Mouse (Mus musculus) testis, adult 2 months (tissue): ENCODE measurements around the gene Lzts2. TPM values are rescaled to one million over a fixed set of nuclear protein-coding genes. Genes with fewer than 3 reads are reported as not detected.

ENCODE experiments used
- H3K27ac ChIP-seq: fragments of 200-500 bp; 2 replicates; pipeline ENCODE4 v1.5.1; 2012; ENCODE audit warnings: low read depth, low read length; ENCODE audit not compliant: control insufficient read depth, insufficient read depth
- H3K27me3 ChIP-seq: fragments of 200-500 bp; 2 replicates; pipeline ENCODE4 v1.6.1; 2012; ENCODE audit warnings: mild to moderate bottlenecking, low read length, moderate library complexity; ENCODE audit not compliant: control insufficient read depth, insufficient read depth
- H3K36me3 ChIP-seq: fragments of 200-500 bp; 2 replicates; pipeline ENCODE4 v1.6.1; 2012; ENCODE audit warnings: mild to moderate bottlenecking, low read length; ENCODE audit not compliant: control insufficient read depth, insufficient read depth
- H3K4me1 ChIP-seq: fragments of 200-500 bp; 2 replicates; pipeline ENCODE4 v1.6.1; 2012; ENCODE audit warnings: low read length; ENCODE audit not compliant: control insufficient read depth, insufficient read depth
- H3K4me3 ChIP-seq: fragments of 200-500 bp; 2 replicates; pipeline ENCODE4 v1.5.1; 2012; ENCODE audit warnings: low read depth, mild to moderate bottlenecking, low read length, moderate library complexity, mixed read lengths; ENCODE audit not compliant: control insufficient read depth
- CTCF ChIP-seq: fragments of 200-500 bp; IDR thresholded peaks from 2 replicates; pipeline ENCODE4 v1.5.1; 2012; ENCODE audit warnings: low read depth, mild to moderate bottlenecking, inconsistent platforms, low read length, moderate library complexity; ENCODE audit not compliant: control insufficient read depth, insufficient read depth, insufficient replicate concordance
- POLR2A ChIP-seq: fragments of 200-500 bp; IDR thresholded peaks from 2 replicates; pipeline ENCODE4 v1.6.1; 2012; ENCODE audit warnings: low read depth, mild to moderate bottlenecking, inconsistent platforms, low read length, moderate library complexity; ENCODE audit not compliant: control insufficient read depth
- polyA plus RNA-seq: library from polyadenylated mRNA; depleted of rRNA; stranded (reverse); fragments of >200 nt; gene quantifications from 2 replicates; pipeline ENCODE4 v1.2.3, GENCODE M21; 2012; rRNA removed

Lzts2 gene
- polyA plus RNA-seq, 1 experiment = 36.2 TPM

- Histone ChIP-seq H3K36me3 (no peaks in the 10 kb centered on the region), H3K4me1 (peaks cover 40% of the 10 kb centered on the region), H3K27me3 (no peaks in the 10 kb centered on the region), H3K4me3 (peak overlapping the region; percentile 95), H3K27ac (peak overlapping the region; percentile 79)
- TF ChIP-seq CTCF (no peak), POLR2A (no peak)
Measured at GRCm38 (mm10) chr19:45075323-45076035, 61.3 kb downstream of the Lzts2 start.

GRCm38 (mm10) chr19:45076036-45076575 lies 61.9 kb downstream of the Lzts2 start:
- Histone ChIP-seq H3K4me1 (peaks cover 41% of the 10 kb centered on the region), H3K27ac (no peak overlapping the region), H3K4me3 (no peak overlapping the region), H3K36me3 (no peaks in the 10 kb centered on the region), H3K27me3 (peaks cover 2% of the 10 kb centered on the region; the same call in 1 of the 2 replicates)
- no peak for TF ChIP-seq CTCF
- TF ChIP-seq POLR2A = no peak

Other genes with a start within 250 kb of the Lzts2 start
- gene Slf2, start 83.3 kb upstream of the Lzts2 start, polyA plus RNA-seq = 21.5 and 23.4 TPM in 2 replicates
- gene Sema4g, start 25.3 kb upstream of the Lzts2 start, polyA plus RNA-seq = 11.2 and 12.5 TPM in 2 replicates
- 5.2 and 6.2 TPM in 2 replicates for gene Twnk, start 8.8 kb upstream of the Lzts2 start, polyA plus RNA-seq
- gene Mrpl43, start 8.0 kb upstream of the Lzts2 start, polyA plus RNA-seq = 43.4 and 46.8 TPM in 2 replicates
- gene Pdzd7, start 31.3 kb downstream of the Lzts2 start, polyA plus RNA-seq = 1.0 and 1.1 TPM in 2 replicates
- gene Sfxn3, start 33.1 kb downstream of the Lzts2 start, polyA plus RNA-seq = 16.3 and 20.7 TPM in 2 replicates
- gene Kazald1, start 60.8 kb downstream of the Lzts2 start, polyA plus RNA-seq = 5.3 and 6.1 TPM in 2 replicates
- gene Tlx1, start 136.3 kb downstream of the Lzts2 start, polyA plus RNA-seq = 0.06 and 0.10 TPM in 2 replicates
- not detected in 2 replicates for gene Lbx1, start 221.4 kb downstream of the Lzts2 start, polyA plus RNA-seq